Mouse (Mus musculus): Measurements from ENCODE around the gene Scaf1.

Scaf1 gene

GRCm38 (mm10) chr7:45015957-45016612 lies at the start of gene Scaf1:
Gene Scaf1, minus strand, starts transcription at chr7:45016363.
- peak; percentile 99 for DNase-seq (ENCODE audit: low read depth)

- DNase-seq (ENCODE audit: low read depth) = peak; percentile 99
Observed at GRCm38 (mm10) chr7:45062239-45062835, 46.2 kb upstream of the Scaf1 start, which contains the start of the genes Nosip and Prrg2. Gene Nosip, plus strand, starts transcription at chr7:45062429. Gene Prrg2, minus strand, starts transcription at chr7:45062677.

GRCm38 (mm10) chr7:45061532-45062075 lies 45.4 kb upstream of the Scaf1 start:
- DNase-seq (ENCODE audit: low read depth) = peak; percentile 51

- no peak for DNase-seq (ENCODE audit: low read depth)
Observed at GRCm38 (mm10) chr7:45060632-45061122, 44.5 kb upstream of the Scaf1 start.

- no peak for DNase-seq (ENCODE audit: low read depth)
Observed at GRCm38 (mm10) chr7:45058607-45059571, 42.7 kb upstream of the Scaf1 start.

- no peak for DNase-seq (ENCODE audit: low read depth)
Observed at GRCm38 (mm10) chr7:45056972-45057348, 40.8 kb upstream of the Scaf1 start.

GRCm38 (mm10) chr7:45056329-45056971 lies 40.3 kb upstream of the Scaf1 start:
- DNase-seq (ENCODE audit: low read depth) = no peak

- peak; percentile 97 for DNase-seq (ENCODE audit: low read depth)
Observed at GRCm38 (mm10) chr7:45053931-45054510, 37.9 kb upstream of the Scaf1 start.

- DNase-seq (ENCODE audit: low read depth) = peak; percentile 85
Observed at GRCm38 (mm10) chr7:45053117-45053930, 37.2 kb upstream of the Scaf1 start.

GRCm38 (mm10) chr7:45052862-45053116 lies 36.6 kb upstream of the Scaf1 start, which contains the start of gene Prr12:
Gene Prr12, minus strand, starts transcription at chr7:45052881.
- no peak for DNase-seq (ENCODE audit: low read depth)

GRCm38 (mm10) chr7:45052181-45052861 lies 36.2 kb upstream of the Scaf1 start:
- peak; percentile 62 for DNase-seq (ENCODE audit: low read depth)

- no peak for DNase-seq (ENCODE audit: low read depth)
Observed at GRCm38 (mm10) chr7:45051601-45051974, 35.4 kb upstream of the Scaf1 start.

- DNase-seq (ENCODE audit: low read depth) = peak; percentile 84
Observed at GRCm38 (mm10) chr7:45050945-45051600, 34.9 kb upstream of the Scaf1 start.

GRCm38 (mm10) chr7:45048923-45049657 lies 32.9 kb upstream of the Scaf1 start:
- no peak for DNase-seq (ENCODE audit: low read depth)

GRCm38 (mm10) chr7:45048001-45048890 lies 32.1 kb upstream of the Scaf1 start:
- peak; percentile 26 for DNase-seq (ENCODE audit: low read depth)

- no peak for DNase-seq (ENCODE audit: low read depth)
Observed at GRCm38 (mm10) chr7:45047491-45047890, 31.3 kb upstream of the Scaf1 start.

GRCm38 (mm10) chr7:45046853-45047350 lies 30.7 kb upstream of the Scaf1 start:
- no peak for DNase-seq (ENCODE audit: low read depth)

All from NIH3T3 (cell line).